Mouse (Mus musculus): ENCODE data around the gene Col6a3.
A peak's percentile ranks its signal among the peaks of the same experiment; 100 is the strongest.

Gene Col6a3

GRCm38 (mm10) chr1:90843836-90844235 lies at the start of gene Col6a3:
Gene Col6a3 (minus strand): TSS chr1:90843971.
- no peak for DNase-seq (ENCODE audit: low spot score in 2 of 2)

GRCm38 (mm10) chr1:90885771-90886460 lies 42.1 kb upstream of the Col6a3 start:
- no peak for DNase-seq (ENCODE audit: low spot score in 2 of 2)

GRCm38 (mm10) chr1:90876486-90877270 lies 32.9 kb upstream of the Col6a3 start:
- no peak for DNase-seq (ENCODE audit: low spot score in 2 of 2)

DNA sequence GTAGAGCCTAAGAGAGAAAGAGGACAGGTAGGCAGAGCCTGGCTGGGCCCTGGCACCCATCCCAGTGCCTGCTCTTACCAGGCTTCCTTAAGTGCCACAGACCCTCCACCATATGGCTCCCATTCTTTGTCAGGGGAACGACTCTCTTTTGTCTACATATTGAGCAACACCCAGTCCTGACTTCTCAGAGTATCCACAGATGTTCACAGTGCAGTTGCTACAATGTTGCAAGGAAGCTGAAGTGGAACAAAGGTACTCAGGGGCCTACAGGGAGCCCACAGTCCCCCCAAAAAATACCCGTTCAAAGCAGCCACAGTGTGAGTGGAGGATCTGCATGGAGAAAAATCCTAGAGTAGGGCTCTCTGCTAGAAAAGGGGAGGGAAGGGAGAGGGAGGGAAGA lies 32.2 kb upstream of the Col6a3 start:
- no peak for DNase-seq (ENCODE audit: low spot score in 2 of 2)

- no peak for DNase-seq (ENCODE audit: low spot score in 2 of 2)
Observed at GRCm38 (mm10) chr1:90875371-90875770, 31.6 kb upstream of the Col6a3 start.

DNA sequence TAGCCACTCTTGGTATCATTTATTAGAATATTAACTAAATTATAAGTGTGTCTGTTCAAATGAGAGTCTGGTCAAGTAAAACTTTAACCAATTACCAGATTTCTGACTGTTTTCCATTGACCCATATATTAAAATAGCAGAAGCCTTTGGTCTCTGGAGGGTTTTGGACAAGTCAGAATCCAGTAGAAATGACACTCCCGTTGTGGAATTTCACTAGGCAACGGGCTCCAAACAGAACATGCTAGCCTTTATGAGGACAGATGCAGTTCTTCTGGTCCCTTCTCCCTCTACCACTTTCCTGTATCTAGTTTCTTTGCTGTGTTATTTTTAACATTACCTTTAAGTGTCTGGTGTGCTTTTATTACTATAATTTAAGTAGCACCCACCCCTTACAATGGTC lies 26.8 kb upstream of the Col6a3 start:
- DNase-seq (ENCODE audit: low spot score in 2 of 2): no peak

- DNase-seq (ENCODE audit: low spot score in 2 of 2): no peak
Observed at GRCm38 (mm10) chr1:90866734-90867133, 23.0 kb upstream of the Col6a3 start.

DNA sequence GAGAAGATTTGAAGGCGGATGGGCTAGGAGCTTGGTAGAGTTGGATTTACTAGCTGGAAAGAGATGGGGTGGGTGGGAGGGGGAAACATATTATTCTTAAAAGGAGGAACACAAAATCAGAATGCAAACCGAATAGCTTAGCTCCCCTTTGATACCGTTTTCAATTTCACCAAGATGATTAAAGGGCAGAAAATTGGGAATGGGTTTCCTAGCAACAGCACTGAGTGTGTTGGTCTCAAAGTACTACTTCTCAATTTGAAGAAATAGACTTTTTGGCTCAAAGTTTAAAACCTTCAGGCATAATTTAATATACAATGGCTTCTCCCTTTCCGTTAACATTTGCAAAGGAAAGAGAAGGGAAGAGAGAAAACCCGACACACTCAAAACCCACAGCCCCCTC lies 12.1 kb upstream of the Col6a3 start:
- DNase-seq (ENCODE audit: low spot score in 2 of 2): no peak

DNA sequence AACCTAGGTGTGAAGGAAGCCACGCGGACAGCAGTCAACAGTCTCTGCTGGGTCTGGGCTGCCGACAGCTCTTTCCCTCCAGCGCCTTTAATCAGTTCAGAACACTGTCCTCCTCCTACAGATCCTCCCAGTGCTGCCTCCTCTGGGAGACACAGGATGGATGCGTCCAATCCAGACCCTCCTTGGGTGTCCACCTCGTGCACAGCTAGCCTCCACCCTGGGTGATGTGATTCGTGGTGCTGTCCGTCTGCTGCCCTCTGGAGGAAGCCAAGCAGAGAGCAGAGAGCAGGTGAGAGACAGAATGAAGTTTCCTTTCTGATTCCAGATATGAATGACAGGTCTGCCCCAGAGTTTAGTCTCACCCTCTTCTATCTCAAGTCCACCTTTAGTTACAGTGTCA lies 6.1 kb upstream of the Col6a3 start:
- DNase-seq (ENCODE audit: low spot score in 2 of 2): no peak

- DNase-seq (ENCODE audit: low spot score in 2 of 2): no peak
Observed at GRCm38 (mm10) chr1:90845206-90845605, 1.4 kb upstream of the Col6a3 start.

GRCm38 (mm10) chr1:90842789-90843587 lies 783 bp downstream of the Col6a3 start:
- DNase-seq (ENCODE audit: low spot score in 2 of 2): no peak

- DNase-seq (ENCODE audit: low spot score in 2 of 2): peak in 1 of 2 experiments; percentile 57
Observed at GRCm38 (mm10) chr1:90840250-90840649, 3.5 kb downstream of the Col6a3 start.

- no peak for DNase-seq (ENCODE audit: low spot score in 2 of 2)
Observed at GRCm38 (mm10) chr1:90838657-90839056, 5.1 kb downstream of the Col6a3 start.

DNA sequence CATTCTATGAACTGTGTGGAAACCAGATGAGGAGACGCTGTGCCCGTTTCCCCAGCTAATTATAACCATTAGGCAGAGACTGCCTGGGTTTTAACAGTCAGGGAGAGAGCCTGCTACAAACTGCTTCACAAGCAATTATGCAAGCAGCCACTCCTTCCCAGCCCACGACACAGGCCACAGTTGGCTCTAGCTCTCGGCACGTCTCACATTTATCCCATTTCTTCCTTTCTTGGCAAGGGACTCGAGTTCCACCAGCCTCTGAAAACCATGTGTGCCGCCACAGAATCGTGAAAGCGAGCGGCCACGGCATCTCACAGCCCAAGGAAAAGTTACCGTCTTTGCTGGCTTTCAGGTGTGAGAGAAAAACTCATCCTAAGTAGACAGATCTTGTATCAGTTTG lies 5.5 kb downstream of the Col6a3 start:
- DNase-seq (ENCODE audit: low spot score in 2 of 2): peak; percentile 45 to 53

DNA sequence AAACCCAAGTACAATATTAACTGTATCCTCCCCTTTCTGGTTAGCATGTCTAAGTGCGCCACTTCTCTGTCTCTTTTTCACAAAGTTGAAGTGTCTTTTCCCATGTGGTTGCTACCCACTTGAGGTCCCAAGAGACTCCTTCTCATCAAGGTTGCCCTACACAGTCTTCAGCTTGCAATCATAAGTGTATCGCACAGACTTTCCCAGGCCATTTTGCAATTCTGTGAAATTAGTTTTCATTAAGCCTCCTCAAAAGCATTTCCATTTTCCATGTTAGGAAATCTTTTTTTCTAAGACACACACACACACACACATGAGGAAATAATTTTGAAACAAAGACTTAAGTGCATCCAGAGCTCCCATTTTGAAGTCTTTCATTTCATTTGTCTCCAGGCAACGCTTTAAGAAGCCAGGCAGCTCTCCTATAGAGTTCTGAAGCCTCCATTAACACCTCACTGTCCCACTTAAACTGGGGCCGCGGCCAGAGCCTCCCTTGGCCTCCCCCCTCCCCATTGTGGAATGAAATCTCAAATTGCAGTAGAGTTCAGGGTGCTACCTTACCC lies 7.5 kb downstream of the Col6a3 start:
- no peak for DNase-seq (ENCODE audit: low spot score in 2 of 2)

DNA sequence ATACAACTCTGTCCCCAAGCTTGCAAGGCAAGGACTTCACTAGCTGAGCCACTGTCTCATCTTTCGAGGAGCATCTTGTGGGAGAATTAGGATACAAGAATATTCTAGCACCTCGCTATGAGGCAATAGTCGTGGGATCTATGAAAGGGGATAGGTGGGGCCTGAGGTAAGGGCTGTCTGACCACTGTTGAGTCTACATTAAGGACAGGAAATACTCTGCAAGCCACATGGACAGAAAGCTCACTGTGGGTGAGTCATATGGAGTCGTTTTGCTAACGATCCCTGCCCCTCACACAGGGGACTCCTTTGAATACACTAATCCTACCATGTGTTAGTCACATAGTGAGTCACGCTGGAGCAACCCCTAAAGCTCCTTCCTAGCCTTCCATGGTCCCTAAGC lies 9.1 kb downstream of the Col6a3 start:
- no peak for DNase-seq (ENCODE audit: low spot score in 2 of 2)

GRCm38 (mm10) chr1:90830006-90830405 lies 13.8 kb downstream of the Col6a3 start:
- DNase-seq (ENCODE audit: low spot score in 2 of 2): no peak

- DNase-seq (ENCODE audit: low spot score in 2 of 2): no peak
Observed at GRCm38 (mm10) chr1:90813226-90813625, 30.5 kb downstream of the Col6a3 start.

- DNase-seq (ENCODE audit: low spot score in 2 of 2): no peak
Observed at GRCm38 (mm10) chr1:90808930-90809329, 34.8 kb downstream of the Col6a3 start.

- DNase-seq (ENCODE audit: low spot score in 2 of 2): no peak
Observed at GRCm38 (mm10) chr1:90803104-90803503, 40.7 kb downstream of the Col6a3 start.

GRCm38 (mm10) chr1:90801067-90801466 lies 42.7 kb downstream of the Col6a3 start:
- DNase-seq (ENCODE audit: low spot score in 2 of 2): no peak

GRCm38 (mm10) chr1:90800466-90800865 lies 43.3 kb downstream of the Col6a3 start:
- no peak for DNase-seq (ENCODE audit: low spot score in 2 of 2)
